Mouse (Mus musculus) bone marrow, adult 2 months (tissue): Measurements from ENCODE around the gene Agpat2.

Source experiments
- CTCF ChIP-seq: fragments of 200-500 bp; IDR thresholded peaks from 2 replicates; pipeline ENCODE4 v1.5.1; 2011; ENCODE audit warnings: low read length, control low read depth; ENCODE audit not compliant: control insufficient read depth, insufficient read depth
- POLR2A ChIP-seq: fragments of 200-500 bp; IDR thresholded peaks from 2 replicates; pipeline ENCODE4 v1.6.1; 2011; ENCODE audit warnings: low read depth, mild to moderate bottlenecking, control low read depth, low read length, borderline replicate concordance; ENCODE audit not compliant: control insufficient read depth

GRCm38 (mm10) chr2:26638572-26638971 is 34.4 kb upstream of the Agpat2 start:
- no peak for TF ChIP-seq POLR2A
- no peak for TF ChIP-seq CTCF
